Mouse (Mus musculus) C3H10T1/2 (cell line): ENCODE measurements around the gene Dcst2. TPM values are rescaled to one million over a fixed set of nuclear protein-coding genes. Genes with fewer than 3 reads are reported as not detected.

Experiments used
- polyA plus RNA-seq, 2 experiments: library from polyadenylated mRNA; unstranded; fragments of >200 nt; fragmentation: generic; extraction: Trizol; gene quantifications; one replicate each; pipeline ENCODE4 v1.2.1; 2012; ENCODE audit warnings: missing spikeins in 2 of 2

Dcst2 gene
- polyA plus RNA-seq, result under 1 TPM; 0.02 to 0.15 TPM

GRCm38 (mm10) chr3:89361675-89362074 lies at the start of gene Dcst2:
TSS of gene Dcst2 (plus strand) at chr3:89361975.

GRCm38 (mm10) chr3:89322514-89323165 lies 39.1 kb upstream of the Dcst2 start, which contains the start of gene Efna3:
TSS of gene Efna3 (minus strand) at chr3:89322965.

GRCm38 (mm10) chr3:89337721-89338578 lies 23.8 kb upstream of the Dcst2 start, which contains the start of gene Efna4:
TSS of gene Efna4 (minus strand) at chr3:89338028.

GRCm38 (mm10) chr3:89349869-89350501 lies 11.8 kb upstream of the Dcst2 start, which contains the start of gene Adam15:
TSS of gene Adam15 (minus strand) at chr3:89349996.

GRCm38 (mm10) chr3:89365153-89365485 lies 3.3 kb downstream of the Dcst2 start, which contains the start of gene Dcst1:
TSS of gene Dcst1 (minus strand) at chr3:89365253.

GRCm38 (mm10) chr3:89394006-89394893 lies 32.5 kb downstream of the Dcst2 start, which contains the start of gene Zbtb7b:
TSS of gene Zbtb7b (minus strand) at chr3:89394776.

GRCm38 (mm10) chr3:89402693-89403092 lies 40.9 kb downstream of the Dcst2 start, which contains the start of gene Lenep:
TSS of gene Lenep (minus strand) at chr3:89402793.

GRCm38 (mm10) chr3:89411490-89412393 lies 50.0 kb downstream of the Dcst2 start, which contains the start of gene Flad1:
TSS of gene Flad1 (minus strand) at chr3:89411870.

GRCm38 (mm10) chr3:89418170-89418860 lies 56.5 kb downstream of the Dcst2 start, which contains the start of the genes Cks1b and Shc1:
TSS of gene Cks1b (minus strand) at chr3:89418383.
TSS of gene Shc1 (plus strand) at chr3:89418443.

Other genes starting within 250 kb of the Dcst2 start
- not detected for gene Pklr, start 225.8 kb upstream of the Dcst2 start, polyA plus RNA-seq
- under 1 TPM; 0.01 to 0.05 TPM for gene Hcn3, start 201.8 kb upstream of the Dcst2 start, polyA plus RNA-seq
- gene Clk2, start 197.2 kb upstream of the Dcst2 start, polyA plus RNA-seq, result 10 to 100 TPM in 1 of 2 experiments, 1 to 10 TPM in 1; 4.7 to 19.1 TPM
- 10 to 100 TPM; 90.3 to 97.0 TPM for gene Scamp3, start 184.5 kb upstream of the Dcst2 start, polyA plus RNA-seq
- 1 to 10 TPM; 1.6 to 7.0 TPM for gene Fam189b, start 178.8 kb upstream of the Dcst2 start, polyA plus RNA-seq
- 10 to 100 TPM; 46.1 to 51.9 TPM for gene Gba, start 159.0 kb upstream of the Dcst2 start, polyA plus RNA-seq
- gene Thbs3, start 146.8 kb upstream of the Dcst2 start, polyA plus RNA-seq, result 10 to 100 TPM in 1 of 2 experiments, 1 to 10 TPM in 1; 4.9 to 20.8 TPM
- gene Mtx1, start 134.9 kb upstream of the Dcst2 start, polyA plus RNA-seq, result 100 to 1,000 TPM; 154 to 198 TPM
- under 1 TPM; 0.19 to 0.83 TPM for gene Muc1, start 132.9 kb upstream of the Dcst2 start, polyA plus RNA-seq
- 100 to 1,000 TPM; 242 to 330 TPM for gene Krtcap2, start 116.0 kb upstream of the Dcst2 start, polyA plus RNA-seq
- gene Trim46, start 115.7 kb upstream of the Dcst2 start, polyA plus RNA-seq, result 10 to 100 TPM in 1 of 2 experiments, 1 to 10 TPM in 1; 2.6 to 10.1 TPM
- gene Dpm3, start 102.6 kb upstream of the Dcst2 start, polyA plus RNA-seq, result 100 to 1,000 TPM; 266 to 496 TPM
- 10 to 100 TPM; 42.6 to 99.0 TPM for gene Slc50a1, start 91.4 kb upstream of the Dcst2 start, polyA plus RNA-seq
- 10 to 100 TPM; 17.9 to 33.6 TPM for gene Efna1, start 80.8 kb upstream of the Dcst2 start, polyA plus RNA-seq
- gene Efna3, start 39.0 kb upstream of the Dcst2 start, polyA plus RNA-seq, result 1 to 10 TPM; 1.9 to 8.8 TPM
- 10 to 100 TPM in 1 of 2 experiments, 1 to 10 TPM in 1; 7.9 to 33.4 TPM for gene Efna4, start 23.9 kb upstream of the Dcst2 start, polyA plus RNA-seq
- 100 to 1,000 TPM in 1 of 2 experiments, 10 to 100 TPM in 1; 85.2 to 200 TPM for gene Adam15, start 12.0 kb upstream of the Dcst2 start, polyA plus RNA-seq
- 1 to 10 TPM in 1 of 2 experiments, under 1 TPM in 1; 0.28 to 1.5 TPM for gene Dcst1, start 3.3 kb downstream of the Dcst2 start, polyA plus RNA-seq
- gene Zbtb7b, start 32.8 kb downstream of the Dcst2 start, polyA plus RNA-seq, result 10 to 100 TPM; 18.7 to 21.5 TPM
- under 1 TPM in 1 of 2 experiments, not detected in 1; 0.58 TPM for gene Lenep, start 40.8 kb downstream of the Dcst2 start, polyA plus RNA-seq
- gene Flad1, start 49.9 kb downstream of the Dcst2 start, polyA plus RNA-seq, result 10 to 100 TPM; 11.2 to 13.3 TPM
- 100 to 1,000 TPM; 144 to 161 TPM for gene Cks1b, start 56.4 kb downstream of the Dcst2 start, polyA plus RNA-seq
- 10 to 100 TPM; 25.5 to 78.6 TPM for gene Shc1, start 56.5 kb downstream of the Dcst2 start, polyA plus RNA-seq
- gene Pygo2, start 68.2 kb downstream of the Dcst2 start, polyA plus RNA-seq, result 10 to 100 TPM; 32.6 to 45.6 TPM
- 10 to 100 TPM in 1 of 2 experiments, 1 to 10 TPM in 1; 2.0 to 22.2 TPM for gene Pbxip1, start 74.7 kb downstream of the Dcst2 start, polyA plus RNA-seq
- gene Pmvk, start 92.6 kb downstream of the Dcst2 start, polyA plus RNA-seq, result 10 to 100 TPM; 33.8 to 48.4 TPM
- gene Kcnn3, start 158.2 kb downstream of the Dcst2 start, polyA plus RNA-seq, result under 1 TPM in 1 of 2 experiments, not detected in 1; 0.05 TPM